In genomic region chr9:97013698-97014097, GRCm38 (mm10) we compare ENCODE assay signal across 14 mouse cellular contexts. TPM values are rescaled to one million over a fixed set of nuclear protein-coding genes. Genes with fewer than 3 reads are reported as not detected.
DNase-seq lines count a peak whose midpoint lies in the region; ATAC-seq lines count a peak whose summit lies in the region.
"Had no signal": no experiment of that assay in that cellular context is flagged by ENCODE, and none has a peak within 500 bp of the region (broad histone marks: within the 10 kb centered on the region; RNA-seq: fewer than 3 reads in every experiment).

No protein-coding gene starts in this region.

- H3K4me1 ChIP-seq in heart, embryonic 13.5 days: peaks cover 73% of the 10 kb centered on the region
- peaks cover 66% of the 10 kb centered on the region for H3K4me1 ChIP-seq in hindbrain, embryonic 12.5 days

- WGBS in heart, embryonic 13.5 days: 79% methylated on average over 9 of the region's 9 CpGs
- 72% methylated on average over 9 of the region's 9 CpGs for WGBS in hindbrain, embryonic 12.5 days

- H3K9me3 ChIP-seq in heart, embryonic 13.5 days: no peaks in the 10 kb centered on the region
- no peaks in the 10 kb centered on the region for H3K9me3 ChIP-seq in hindbrain, embryonic 12.5 days (replicated peaks)
- H3K9me3 ChIP-seq: embryonic facial prominence, embryonic 12.5 days; limb, embryonic 13.5 days had no signal

- peaks cover 10% of the 10 kb centered on the region for H3K36me3 ChIP-seq in heart, embryonic 13.5 days
- peaks cover 5% of the 10 kb centered on the region for H3K36me3 ChIP-seq in hindbrain, embryonic 12.5 days

- H3K4me3 ChIP-seq in heart, embryonic 13.5 days: no peak overlapping the region
- no peak overlapping the region for H3K4me3 ChIP-seq in hindbrain, embryonic 12.5 days
- H3K4me3 ChIP-seq: embryonic facial prominence, embryonic 12.5 days; limb, embryonic 13.5 days had no signal

- peak overlapping the region; percentile 54 for H3K27ac ChIP-seq in heart, embryonic 13.5 days (replicated peaks)
- H3K27ac ChIP-seq in hindbrain, embryonic 12.5 days: peak overlapping the region; percentile 80
- H3K27ac ChIP-seq: embryonic facial prominence, embryonic 12.5 days; limb, embryonic 13.5 days had no signal

- no peaks in the 10 kb centered on the region for H3K27me3 ChIP-seq in heart, embryonic 13.5 days (replicated peaks)
- no peaks in the 10 kb centered on the region for H3K27me3 ChIP-seq in hindbrain, embryonic 12.5 days
- H3K27me3 ChIP-seq: embryonic facial prominence, embryonic 12.5 days had no signal

- no peak overlapping the region for H3K4me2 ChIP-seq in heart, embryonic 13.5 days
- H3K4me2 ChIP-seq in hindbrain, embryonic 12.5 days (replicated peaks): peak overlapping the region; percentile 80
- H3K4me2 ChIP-seq: embryonic facial prominence, embryonic 12.5 days had no signal

- H3K9ac ChIP-seq in heart, embryonic 13.5 days: peak overlapping the region; percentile 33; the same call in 1 of the 2 replicates
- no peak overlapping the region for H3K9ac ChIP-seq in hindbrain, embryonic 12.5 days
- H3K9ac ChIP-seq: embryonic facial prominence, embryonic 12.5 days; limb, embryonic 13.5 days had no signal

- DNase-seq in heart, adult 18-20 months: no peak
- peak; percentile 77 for DNase-seq in R1 (ENCODE audit: low read depth, low spot score)
- DNase-seq in spleen, postnatal 4 days (ENCODE audit: low spot score in 2 of 2): no peak
- DNase-seq in ovary, adult 18-20 months (ENCODE audit: low spot score): no peak
- DNase-seq in thymus, postnatal 25 days: no peak
- DNase-seq: adrenal gland, postnatal 25 days; cerebellum, adult 8-10 months; lung, adult 2 months; thymus, postnatal 36 days had no signal

- no peak for ATAC-seq in heart, embryonic 13.5 days (ENCODE audit: extremely low read depth, insufficient number of reproducible peaks, low FRiP score, low TSS enrichment)
- no peak for ATAC-seq in hindbrain, embryonic 12.5 days (ENCODE audit: low FRiP score)
- ATAC-seq in megakaryocyte progenitor cell, adult 5-6 weeks (replicated peaks; ENCODE audit: poor library complexity): peak; percentile 40; the same call in 1 of the 2 replicates

RNA-seq across cellular contexts. Expression of gene Spsb4, which starts 4.9 kb away (rescaled TPM):
- polyA plus RNA-seq in heart, embryonic 13.5 days (2015; fragmentation: Nextera tagmentation; extraction: Ambion mirVana): 55.5 and 61.4 TPM in 2 replicates
- total RNA-seq in heart, adult 18-20 months (2021): 1 to 10 TPM; 2.1 to 3.9 TPM
- polyA plus RNA-seq in hindbrain, embryonic 12.5 days (2016; fragmentation: Nextera tagmentation; extraction: Ambion mirVana): 88.2 and 89.2 TPM in 2 replicates
- 2.7 and 4.2 TPM in 2 replicates for total RNA-seq in megakaryocyte progenitor cell, adult 5-6 weeks (2015)
- 2.0 and 2.5 TPM in 2 replicates for total RNA-seq in megakaryocyte progenitor cell, adult 5-6 weeks (2017)
